Mouse (Mus musculus) kidney, postnatal 4 days (tissue): Measurements from ENCODE around the gene Rab13.

ENCODE experiments used
- DNase-seq, 2 experiments: peaks; one replicate each; pipeline ENCODE4 v3.0.0; 2021; ENCODE audit warnings: mixed read lengths in 2 of 2

Gene Rab13

DNA sequence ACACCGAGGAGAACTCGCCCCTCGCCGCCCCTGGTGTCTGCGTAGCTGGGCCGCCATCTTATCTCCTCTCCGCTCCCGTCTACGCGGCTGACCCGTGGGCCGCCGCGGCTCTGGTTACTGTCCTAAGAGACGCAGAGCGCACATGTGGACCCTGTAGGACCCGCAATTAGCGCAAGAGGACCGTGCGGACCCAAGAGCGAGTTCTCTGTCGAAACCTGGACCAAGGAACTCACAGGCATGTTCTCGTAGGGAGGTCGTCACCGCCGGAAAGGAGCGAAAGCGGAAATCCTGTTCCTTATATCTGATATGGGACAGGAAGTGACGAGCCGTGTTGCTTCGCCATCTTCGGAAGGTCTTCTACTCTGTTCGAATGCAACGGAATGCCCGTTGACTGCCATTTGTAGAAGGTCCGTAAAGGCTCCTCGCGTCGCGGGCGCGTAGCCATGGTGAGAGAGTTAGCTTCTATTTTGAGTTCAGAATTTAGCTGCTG lies at the start of gene Rab13, which contains the start of gene Rps27:
Gene Rab13 (plus strand): TSS at position 319 of the 490 bp plus-strand sequence.
Gene Rps27 (minus strand): TSS at position 275 of the 490 bp plus-strand sequence.
- DNase-seq: peak; percentile 82 to 91

DNA sequence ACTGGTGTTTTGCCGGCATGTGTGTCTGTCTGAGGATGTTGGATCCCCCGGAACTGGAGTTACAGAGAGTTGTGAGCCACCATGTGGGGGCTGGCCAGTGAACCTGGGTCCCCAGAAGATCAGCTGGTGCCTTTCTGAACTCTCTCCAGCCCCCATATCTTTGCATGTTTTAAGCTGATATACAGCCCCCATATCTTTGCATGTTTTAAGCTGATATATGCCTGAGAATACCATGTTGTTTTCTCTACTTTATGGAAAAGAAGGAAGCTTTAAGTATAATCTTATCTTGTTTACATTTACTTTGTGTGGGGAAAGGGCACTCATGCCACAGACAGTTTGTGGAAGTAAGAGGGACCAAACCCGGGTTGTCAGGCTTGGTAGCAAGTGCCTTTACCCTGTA lies 33.9 kb upstream of the Rab13 start:
- DNase-seq: no peak

DNA sequence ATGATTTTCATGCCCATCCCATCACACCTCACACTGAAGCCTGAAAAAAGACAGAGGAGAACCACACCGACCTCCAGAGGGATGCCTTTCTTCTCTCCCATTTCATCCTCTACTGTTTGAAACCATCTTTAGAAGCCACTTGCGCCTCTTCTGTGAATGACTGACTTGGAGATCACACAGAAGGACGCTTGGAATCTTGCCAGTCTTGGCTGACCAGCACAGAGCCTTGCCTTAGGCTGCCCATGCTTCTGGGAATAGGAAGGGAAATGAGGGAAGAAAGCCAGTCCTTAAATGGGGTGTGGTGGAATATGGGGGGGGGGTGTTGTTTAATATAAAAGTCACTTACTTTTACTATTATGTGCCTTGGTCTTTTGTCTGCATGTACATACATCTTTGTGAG lies 29.9 kb upstream of the Rab13 start:
- DNase-seq: no peak

DNA sequence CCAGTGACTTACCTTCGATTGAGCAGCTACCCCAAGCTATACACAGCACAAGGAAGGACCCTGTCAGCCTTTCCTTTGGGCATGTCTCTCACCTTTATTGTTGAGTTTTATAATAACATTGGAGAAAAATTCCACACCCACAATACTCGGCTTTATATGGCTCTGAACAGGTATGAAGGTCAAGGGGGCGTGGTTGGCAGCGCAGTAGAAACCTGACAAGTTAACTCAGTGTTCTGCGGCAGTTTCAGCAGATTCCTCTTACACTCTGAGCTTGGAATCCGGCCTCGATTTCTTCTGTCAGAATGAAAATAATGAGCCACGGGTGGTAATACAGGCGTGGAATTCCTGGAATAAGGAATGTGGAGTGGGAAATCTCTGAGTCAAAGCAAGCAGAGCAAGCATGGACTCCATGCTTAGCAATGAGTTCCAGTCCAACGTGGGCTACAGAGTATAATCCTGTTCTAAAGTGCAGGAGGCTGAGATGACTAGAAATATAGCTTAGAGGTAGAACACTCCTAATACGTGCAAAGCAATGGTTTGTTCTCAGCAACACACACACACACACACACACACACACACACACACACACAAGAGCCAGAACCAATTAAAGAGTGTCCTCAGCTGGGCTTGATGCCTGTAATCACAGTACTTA lies 22.5 kb upstream of the Rab13 start:
- no peak for DNase-seq

DNA sequence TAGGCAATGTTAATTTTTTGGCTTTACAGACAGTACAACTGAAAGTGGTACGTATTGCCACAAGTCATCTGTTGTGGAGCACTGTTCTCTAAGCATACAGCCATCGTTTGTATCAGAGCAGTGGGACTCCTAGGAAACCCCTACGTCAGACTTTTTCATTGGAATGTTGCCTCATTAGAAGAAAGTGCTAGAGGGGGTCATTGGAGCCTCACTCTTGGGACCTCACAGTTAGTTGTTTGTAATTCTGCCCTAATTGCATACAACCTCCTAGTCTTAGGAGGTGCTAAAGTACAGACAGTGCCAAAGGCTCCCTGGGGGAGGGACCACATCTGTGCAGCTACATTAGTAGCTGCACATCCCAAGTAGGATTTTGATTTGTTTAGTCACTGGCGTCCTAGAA lies 18.7 kb upstream of the Rab13 start:
- no peak for DNase-seq

DNA sequence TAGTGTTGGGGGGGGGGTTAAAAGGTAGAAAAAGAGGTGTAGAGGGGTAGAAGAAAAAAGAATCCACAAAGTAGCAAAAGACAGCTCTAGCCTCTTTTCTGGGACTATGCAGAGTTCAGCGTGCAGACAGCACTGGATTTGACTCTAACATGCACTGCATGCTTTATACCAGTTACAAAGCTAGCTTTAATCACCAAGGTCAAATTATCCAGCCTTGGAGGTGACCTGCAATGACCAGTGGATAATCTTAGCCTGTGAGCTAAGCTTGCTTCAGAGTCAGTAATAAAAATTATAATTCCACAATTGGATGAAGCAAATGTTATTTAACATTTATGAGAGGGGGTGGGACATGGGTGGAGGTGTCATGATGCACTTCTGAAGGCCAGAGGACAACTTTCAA lies 17.9 kb upstream of the Rab13 start:
- no peak for DNase-seq

DNA sequence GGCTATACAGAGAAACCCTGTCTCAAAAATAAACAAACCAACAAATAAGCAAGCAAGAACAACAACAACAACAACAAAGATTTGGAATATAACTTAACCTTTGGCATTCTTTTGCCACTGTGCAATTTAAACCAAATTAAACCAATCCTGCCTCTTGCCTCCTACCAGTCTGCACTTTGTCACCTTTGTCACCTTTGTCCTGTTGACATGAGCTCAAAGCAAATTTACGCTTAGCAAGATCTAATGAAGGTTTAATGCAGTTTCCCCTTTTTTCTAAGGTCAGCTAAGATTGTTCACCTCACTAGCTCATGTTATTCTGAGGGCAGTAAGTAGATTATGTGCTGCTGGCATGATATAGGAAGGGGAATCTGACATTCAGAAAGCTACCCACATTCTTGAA lies 15.9 kb upstream of the Rab13 start:
- DNase-seq: no peak

DNA sequence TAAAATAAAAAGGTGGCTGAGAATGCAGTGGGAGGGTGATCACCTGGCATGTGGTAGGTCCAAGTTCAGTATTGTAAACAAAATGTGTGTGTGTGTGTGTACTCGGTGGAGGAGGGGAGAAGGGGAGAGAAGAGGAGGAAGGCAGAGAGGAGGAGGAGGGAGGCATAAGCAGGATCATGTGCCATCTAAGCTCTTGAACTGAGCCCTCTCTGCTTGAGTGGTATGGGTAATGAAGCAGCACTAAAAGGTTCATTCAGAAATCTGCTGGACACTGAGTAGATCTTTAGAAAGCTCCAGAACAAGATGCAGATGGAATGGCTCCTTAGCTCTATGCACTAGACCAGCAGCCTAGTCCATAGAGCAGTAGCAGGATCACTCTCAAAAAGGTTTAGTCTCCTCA lies 10.6 kb upstream of the Rab13 start:
- DNase-seq: no peak

DNA sequence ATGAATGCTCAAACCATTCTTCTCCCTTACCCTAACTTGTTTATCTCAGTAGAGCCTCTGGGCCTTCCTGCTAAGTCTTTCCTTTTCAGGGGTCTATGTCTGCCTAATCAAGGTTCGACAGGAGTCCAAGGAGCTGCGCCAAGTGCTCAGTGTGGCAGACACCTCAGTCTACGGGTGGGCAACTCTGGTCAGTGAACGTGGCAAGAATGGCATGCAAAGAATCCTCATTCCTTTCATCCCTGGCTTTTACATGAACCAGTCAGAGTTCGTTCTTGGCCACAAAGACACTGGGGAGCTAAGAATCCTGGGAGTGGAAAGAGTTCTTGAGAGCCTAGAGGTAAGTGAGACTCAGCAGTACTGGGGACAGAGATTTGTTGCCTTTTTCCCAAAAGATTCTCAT lies 9.9 kb upstream of the Rab13 start:
- peak in 1 of 2 experiments; percentile 24 for DNase-seq

DNA sequence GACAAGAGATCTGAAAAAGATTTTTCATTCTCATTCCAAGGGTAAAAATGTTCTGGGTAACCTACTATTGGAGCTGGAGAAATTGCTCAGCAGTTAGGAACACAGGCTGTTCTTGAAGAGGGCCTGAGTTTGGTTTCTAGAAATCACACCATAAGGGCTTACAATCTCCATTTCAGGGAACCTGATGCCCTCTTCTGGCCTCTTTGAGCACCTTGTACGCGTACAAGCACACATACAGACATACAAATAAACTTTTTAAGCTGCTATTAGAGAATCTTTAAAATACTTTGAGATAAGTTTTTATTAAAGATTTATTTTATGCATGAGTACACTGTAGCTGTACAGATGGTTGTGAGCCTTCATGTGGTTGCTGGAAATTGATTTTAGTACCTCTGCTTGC lies 8.9 kb upstream of the Rab13 start:
- DNase-seq: no peak

DNA sequence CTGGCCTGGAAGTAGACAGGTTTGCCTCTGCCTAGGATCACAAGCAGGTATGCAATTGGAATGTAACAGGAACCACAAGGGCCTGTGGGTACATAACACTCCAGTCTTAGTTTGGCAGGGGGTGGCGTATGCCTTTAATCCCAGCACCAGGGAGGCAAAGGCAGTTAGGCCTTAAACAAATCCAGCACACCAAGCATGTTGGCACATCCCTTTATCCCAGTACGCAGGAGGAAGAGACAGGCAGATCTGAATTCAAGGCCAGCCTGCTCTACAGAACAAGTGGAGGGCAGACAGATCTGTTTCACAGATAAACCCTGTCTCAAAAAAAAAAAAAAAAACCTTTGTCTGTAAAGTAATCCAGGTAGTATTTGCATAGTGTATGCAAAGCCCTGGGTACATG lies 4.8 kb upstream of the Rab13 start:
- no peak for DNase-seq

DNA sequence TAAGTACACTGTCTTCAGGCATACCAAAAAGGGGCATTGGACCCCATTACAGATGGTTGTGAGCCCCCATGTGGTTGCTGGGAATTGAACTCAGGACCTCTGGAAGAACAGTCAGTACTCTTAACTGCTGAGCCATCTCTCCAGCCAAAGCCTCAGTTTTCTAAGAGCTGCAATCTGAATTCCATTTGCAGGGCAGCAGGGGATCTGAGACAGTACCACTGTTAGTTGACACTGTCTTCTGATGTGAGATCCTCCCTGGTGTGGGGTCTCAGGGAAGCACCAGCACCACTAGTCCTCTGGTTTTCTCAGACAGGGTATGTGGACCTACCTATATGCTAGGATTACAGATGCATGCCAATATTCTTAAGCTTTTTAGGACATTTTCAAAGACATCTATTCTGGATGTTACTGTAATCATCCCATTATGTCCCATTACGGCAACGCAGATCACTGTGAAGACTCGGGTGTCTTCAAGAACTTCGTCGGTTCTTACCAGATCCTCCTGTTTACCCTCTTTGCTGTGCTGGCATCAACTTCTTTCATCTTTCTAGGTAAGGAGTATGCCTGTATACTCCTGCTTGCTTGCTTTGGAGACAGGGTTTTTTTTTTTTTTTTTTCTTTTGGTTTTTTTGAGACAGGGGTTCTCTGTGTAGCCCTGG lies 3.5 kb upstream of the Rab13 start:
- no peak for DNase-seq

DNA sequence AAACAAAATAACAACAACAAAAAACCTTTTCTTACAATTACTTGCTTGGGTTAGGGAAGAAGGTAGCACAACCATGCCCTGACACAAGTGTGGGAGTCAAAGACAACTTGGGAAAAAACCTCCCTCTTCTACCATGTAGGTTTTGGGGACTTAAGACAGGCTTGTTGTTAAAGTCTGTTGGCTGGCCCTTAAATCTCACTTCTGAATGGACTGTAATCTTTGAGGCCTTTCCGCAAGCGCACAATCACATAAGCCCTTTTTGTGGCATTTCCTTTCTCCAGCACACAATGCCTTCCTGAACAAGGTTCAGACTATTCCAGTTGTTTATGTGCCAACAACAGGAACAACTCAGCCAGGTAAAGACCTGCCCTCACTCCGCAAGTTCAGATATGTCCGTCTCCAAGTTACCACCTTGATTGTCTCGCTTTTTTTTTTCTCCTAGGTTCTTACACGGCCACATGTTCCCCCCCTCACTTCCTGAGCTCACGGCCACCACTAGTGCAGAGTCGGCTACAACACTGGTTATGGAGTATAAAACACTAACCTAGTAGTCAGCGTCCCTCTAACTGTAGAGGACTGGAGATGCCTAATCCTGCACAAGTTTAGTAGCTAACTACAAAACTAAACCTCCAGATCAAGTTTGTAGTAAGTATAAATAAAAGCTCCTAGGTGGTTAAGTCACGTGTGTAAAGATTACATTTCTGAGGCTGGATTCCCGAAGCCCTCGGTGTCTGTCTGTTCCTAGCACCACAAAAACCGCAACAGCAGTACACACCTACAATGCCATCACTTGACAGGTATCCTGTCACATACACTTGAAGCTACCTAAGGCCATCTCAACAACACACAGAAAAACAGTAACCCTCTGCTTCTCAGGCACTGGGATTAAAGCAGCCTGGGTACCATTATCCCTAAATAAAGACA lies 1.8 kb upstream of the Rab13 start:
- DNase-seq: no peak

DNA sequence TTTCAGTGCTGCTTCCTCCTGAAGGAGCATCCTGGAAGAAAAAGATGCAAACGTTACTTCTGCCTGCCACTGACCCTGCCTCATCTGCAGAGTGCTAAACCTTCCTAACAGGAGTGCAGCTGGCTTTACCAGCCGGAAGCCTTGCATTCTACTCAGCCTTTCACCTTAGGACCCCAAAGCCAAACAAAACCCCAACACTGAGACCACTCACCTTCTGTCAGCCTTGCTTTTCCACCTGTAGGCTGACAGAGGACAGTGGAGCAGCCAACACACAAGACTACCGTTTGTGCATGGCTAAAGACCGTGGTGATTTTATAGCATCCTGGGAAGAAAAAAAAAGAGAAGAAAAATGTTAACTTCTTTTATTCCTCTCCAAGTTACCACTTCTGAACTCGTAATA lies 772 bp upstream of the Rab13 start:
- DNase-seq: no peak

DNA sequence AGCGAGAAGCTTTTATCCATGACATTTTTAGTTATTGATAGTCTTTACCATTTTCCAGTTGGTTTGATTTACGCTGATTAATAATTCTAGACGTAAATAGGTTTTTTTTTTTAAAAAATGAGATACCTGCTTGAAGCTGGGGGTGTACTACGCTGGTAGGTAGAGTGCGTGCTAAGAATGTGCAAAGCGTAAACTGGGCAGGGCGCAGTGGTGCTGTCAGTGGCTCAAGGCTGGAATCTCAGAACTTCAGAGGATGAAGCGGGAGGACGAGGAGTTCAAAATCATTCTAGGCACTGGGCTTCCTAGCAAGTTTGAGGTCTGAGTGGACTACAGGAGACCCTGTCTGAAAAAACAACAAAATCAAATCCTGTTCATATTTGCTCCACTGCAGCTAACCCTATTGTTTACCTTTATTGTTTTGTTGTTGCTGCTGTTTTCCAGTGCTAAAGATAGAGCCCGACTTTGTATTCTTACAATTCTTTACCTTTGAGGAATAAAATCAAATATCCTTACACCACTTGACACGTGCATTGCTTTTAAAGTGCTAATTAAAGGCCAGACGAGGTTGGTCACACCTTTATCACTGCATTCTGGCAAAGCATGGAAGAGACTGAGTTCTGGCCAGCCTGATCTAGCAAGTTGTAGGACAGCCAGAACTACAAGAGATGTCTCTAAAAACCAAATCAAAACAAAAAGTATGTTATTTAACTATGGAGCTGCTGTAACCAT lies 625 bp downstream of the Rab13 start:
- peak; percentile 27 to 49 for DNase-seq

DNA sequence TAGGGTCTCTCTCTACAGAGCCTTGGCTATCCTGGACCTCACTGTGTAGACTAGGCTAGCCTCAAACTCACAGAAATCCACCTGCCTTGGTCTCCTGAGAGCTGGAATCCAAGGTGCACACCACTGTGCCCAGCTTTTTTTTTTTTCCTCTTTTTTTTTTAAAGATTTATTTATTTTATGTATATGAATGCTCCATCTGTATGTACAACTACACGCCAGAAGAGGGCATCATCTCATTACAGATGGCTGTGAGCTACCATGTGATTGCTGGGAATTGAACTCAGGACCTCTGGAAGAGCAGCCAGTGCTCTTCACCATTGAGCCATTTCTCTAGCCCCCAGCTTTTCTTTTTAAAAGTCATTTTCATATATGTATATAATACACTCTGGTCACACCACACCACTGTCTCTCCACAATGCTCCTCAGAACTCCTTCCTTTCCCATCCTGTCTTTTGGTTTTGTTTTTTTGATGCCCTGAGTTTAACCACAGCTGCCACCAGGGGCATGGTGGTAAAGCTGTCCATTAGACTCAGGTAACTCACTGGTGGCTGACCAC lies 2.4 kb downstream of the Rab13 start:
- DNase-seq: no peak

DNA sequence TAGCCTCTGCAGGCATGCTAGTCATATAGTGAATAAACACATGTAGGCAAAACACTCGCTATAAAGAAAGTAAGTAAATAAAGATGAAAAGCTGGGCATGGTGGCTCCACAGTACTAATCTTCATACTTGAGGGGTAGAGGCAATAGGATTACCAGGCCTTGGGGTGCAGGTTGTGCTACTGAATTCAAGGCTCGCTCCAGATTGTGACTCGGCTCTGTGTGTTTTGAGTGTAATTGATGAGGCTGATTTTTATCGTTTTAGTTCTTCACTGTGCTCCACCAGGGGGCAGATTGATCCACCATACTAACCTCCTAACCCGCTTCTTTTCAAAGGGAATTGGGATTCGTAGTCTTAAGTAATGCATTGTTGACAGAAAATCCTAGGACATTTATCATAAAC lies 6.6 kb downstream of the Rab13 start:
- peak; percentile 59 to 75 for DNase-seq

DNA sequence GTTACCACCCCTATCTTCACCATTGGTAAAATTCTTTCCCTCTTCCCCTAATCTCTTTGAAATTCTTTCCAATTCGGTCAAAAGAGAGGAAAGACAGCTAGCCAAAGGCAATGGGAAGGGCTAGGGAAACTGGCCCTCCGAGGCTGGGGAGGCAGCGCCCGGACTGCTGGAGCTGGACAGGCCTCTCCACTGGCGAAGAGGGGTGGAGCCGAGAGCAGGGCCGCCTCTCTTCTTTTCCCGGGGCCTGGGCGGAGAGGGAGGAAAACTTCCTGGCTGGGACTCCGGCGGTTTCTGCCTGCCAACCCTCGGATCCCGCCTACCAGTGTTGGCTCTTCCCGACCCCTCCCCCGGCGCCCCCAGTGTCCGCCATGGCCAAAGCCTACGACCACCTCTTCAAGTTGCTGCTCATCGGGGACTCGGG lies 7.0 kb downstream of the Rab13 start:
- DNase-seq: peak; percentile 85 to 90

DNA sequence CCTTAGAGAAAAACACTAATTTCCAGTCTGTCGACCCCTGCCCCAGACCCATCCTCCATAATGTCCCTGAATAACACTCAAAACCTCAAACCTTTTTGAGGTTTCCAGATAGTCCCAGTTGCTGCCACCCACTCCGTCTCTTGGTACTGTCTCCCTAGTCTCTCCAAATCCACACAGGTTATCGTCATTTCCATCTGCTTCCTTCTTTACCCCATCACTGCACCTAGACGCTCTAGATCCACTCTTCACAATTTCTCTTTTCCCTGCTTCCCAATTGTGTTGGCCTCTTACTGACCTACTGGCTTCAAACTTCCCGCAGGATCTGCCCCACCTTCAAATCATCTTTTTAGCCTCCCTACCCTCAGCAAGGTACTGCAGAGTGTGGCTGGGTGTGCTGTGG lies 7.6 kb downstream of the Rab13 start:
- no peak for DNase-seq

DNA sequence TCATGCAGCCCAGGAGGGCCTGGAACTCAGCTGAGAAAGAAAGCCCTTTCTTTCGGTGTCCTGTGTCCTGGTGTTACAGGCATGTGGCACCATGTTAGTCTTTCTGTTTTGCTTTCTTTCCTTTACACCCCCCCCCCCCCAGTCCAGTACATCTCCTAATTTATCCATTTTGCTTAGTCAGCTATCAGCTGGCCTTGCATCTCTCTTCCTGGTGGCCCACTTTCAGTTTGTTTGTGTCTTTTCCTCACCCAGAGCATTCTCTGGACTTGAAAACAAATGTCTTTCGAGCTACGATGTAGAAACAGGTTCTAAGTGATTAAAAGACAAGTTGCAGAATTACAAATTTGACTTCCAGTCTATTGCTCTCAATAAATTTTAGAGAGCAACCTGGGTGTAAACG lies 9.0 kb downstream of the Rab13 start:
- no peak for DNase-seq

DNA sequence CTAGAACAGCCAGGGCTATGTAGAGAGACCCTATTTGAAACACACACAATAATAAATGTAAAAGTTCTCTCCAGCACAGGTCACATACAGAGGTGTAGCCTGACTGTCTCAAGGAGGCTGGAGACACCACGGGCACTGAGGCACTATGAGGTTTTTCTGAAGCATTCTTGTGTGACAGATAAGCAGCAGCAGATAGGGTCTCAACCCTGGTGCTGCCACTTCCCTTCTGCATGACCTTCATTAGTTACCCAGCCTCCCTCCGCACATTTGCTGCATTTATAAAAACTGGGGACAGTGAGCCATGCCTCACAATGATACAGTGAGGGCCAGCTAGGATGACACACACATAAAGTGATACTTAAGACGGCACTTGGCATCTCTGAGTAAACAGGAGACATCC lies 9.4 kb downstream of the Rab13 start:
- no peak for DNase-seq

DNA sequence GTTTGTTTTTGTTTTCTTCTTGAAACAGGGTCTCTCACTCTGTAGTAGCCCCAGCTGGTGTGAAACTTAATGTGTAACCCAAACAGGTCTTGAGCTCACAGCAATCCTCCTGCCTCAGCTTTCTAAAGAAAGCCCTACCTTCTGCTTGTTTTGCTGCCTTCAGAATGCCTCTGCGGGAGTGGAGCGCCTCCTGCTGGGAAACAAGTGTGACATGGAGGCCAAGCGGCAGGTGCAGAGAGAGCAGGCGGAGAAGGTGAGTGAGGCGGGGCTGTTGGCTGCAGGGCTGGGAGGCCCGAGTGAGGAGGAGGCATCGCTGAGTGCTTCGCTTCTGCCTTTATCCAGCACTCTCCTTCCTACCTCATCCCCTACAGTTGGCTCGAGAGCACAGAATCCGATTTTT lies 10.8 kb downstream of the Rab13 start:
- DNase-seq: no peak

DNA sequence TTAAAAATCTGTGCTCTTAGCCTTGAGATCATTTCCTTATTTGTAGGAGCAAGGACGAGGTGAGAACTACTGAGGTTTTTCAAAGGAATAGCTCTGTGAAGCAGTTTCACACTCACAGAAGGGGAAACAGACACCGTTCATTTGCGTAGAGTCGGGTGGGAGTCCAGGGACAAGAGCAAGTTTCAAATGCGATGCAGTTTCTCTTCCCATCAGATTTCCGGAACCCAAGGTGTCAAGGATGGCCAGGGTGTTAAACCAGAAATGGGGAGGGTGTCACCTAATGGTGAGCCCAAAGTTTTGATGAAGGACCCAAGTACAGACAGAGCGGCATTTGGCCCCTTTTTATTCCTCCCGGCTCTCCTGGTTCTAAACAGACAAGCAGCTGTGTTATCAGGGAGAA lies 17.6 kb downstream of the Rab13 start:
- no peak for DNase-seq
